Mouse (Mus musculus): Measurements from ENCODE around the gene B4galnt2. TPM values are rescaled to one million over a fixed set of nuclear protein-coding genes. Genes with fewer than 3 reads are reported as not detected.
"Not testable (repeated sequence)": the region's sequence is repeated elsewhere in the genome, so short reads cannot be mapped to it uniquely, and the experiment has no call there.

B4galnt2 gene
- total RNA-seq, 2 experiments from 2014 or later, result 0.28 TPM; not detected in 1

DNA sequence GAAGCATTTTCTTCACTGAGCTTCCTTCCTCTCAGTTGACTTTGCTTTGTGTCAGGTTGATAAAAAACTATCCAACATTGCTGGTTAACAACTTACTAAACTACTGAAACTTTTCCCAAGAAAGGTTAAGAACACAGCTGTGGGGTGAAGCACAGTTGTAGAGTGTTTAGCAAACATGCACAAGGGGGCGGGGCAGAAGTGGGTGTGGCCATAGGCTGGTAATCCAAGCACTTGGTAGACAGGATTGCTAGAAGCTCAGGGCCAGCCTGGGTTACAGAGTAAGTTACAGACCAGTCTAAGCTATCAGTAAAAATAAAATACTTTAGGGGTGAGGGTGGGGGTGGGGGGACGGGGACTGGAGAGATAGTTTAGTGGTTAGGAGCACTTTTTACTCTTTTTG lies 10.4 kb downstream of the B4galnt2 start:
- no peak for DNase-seq (ENCODE audit: low spot score in 2 of 2)

DNA sequence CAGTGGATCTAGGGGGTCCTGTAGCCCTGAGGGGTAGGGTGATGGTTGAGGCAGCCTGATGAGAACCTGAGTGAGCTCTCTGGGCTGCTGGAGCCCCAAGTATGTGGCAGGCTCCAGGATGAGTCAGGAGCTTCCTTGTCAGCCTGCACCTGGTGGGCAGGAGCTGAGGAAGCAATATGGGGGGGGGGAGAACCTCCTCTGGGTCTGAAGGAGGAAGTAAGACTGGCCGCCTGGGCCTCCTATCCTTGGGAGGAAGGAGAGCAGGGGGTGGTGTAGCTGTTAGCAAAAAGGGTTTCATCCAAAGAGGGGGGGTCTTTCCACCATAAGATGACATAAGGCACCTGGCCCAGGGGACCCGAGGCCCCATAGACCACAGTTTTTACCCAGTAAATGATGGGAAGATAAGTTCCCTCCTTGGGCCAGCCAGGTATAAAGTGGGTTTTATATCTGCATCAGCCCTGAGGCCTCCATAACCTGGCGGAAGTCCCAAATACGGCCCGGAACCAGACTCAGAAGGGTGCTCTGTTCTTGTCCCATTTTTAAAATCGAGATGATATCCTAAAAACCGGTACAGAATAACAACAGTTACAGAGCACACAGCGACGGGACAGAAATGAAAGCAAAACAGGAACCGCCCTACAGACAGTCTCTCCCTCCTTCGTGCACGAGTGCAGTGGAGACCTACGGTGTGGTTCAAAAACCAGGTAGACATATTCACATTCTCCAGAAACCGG lies 18.1 kb downstream of the B4galnt2 start:
- DNase-seq (ENCODE audit: low spot score in 2 of 2), result no peak

DNA sequence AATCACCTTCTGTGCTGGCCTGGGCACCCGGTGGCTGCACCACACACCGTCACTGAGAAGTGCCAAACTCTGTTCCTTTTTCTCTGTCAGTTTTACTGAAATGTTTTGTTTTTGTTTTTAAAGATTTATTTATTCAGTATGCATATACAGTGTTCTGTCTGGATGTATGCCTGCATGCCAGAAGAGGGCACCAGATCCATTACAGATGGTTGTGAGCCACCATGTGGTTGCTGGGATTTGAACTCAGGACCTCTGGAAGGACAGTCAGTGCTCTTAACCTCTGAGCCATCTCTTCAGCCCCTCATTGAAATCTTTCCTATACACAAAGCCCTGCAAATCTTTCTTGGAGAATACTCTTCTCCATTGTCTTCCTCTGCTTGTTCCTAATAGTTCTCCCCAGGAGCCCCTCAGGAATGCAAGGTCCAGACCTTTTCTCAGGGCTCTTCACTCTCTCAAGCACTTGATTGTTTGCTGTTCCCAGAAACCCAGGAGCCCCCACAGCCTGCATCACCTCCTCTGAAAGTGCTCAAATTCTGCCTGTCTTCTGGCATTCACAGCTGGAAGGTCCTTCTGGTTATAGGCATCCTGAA lies 24.1 kb downstream of the B4galnt2 start:
- no peak for DNase-seq (ENCODE audit: low spot score in 2 of 2)

DNA sequence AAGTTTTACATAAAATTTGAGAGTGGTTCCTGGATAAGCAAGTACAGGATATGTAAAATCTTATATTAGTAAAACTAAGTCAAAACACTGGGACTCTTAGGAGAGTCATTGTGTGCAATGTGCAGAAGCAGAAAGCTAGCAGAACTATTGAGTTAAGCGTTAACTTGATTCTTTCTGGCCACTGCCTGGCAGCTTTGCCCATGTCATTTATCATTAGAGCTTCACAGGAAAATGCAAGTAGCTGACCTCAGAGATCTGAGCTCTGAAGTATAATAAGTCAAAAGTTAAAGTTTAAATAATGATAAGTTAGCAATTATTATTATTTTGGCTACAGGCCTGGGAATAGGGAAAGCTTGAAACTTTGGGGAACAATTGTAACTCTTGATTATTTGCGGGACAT lies 34.8 kb downstream of the B4galnt2 start:
- DNase-seq (ENCODE audit: low spot score in 2 of 2), result not testable (repeated sequence)

DNA sequence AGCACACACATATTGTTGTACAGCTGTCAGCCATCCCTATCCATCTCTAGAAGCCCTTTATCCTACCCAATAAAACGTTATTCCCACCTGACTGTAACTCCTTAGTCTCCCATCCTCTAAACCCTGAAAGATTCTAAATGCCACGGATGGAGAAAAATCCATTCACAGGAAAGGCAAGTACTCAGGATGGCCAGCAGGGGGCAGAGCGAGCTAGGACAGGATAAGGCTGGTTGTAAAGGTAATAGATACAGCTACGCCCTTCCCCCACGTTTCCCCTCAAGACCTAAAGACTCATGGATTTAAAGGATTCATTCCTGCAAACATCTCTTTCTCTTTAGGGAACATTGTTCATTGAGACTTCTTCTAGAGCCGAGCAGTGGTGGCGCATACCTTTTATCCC lies 38.4 kb downstream of the B4galnt2 start:
- DNase-seq (ENCODE audit: low spot score in 2 of 2), result peak; percentile 39 to 50

DNA sequence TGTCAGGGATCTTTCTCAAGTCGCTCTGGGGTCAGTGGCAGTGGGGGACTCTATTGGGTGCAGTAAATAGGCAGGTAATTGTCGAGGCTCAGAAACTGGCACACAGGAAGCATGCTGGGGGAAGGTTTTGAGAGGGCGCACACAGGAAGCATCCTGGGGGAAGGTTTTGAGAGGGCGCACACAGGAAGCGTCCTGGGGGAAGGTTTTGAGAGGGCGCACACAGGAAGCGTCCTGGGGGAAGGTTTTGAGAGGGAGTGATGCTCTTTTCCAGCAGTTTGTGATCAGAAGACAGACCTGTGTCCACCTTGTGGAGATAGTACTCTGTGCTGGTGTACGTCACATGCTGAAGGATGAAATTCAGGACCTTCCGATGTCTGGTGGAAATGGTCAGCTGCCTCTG lies 38.9 kb downstream of the B4galnt2 start:
- no peak for DNase-seq (ENCODE audit: low spot score in 2 of 2)

- no peak for DNase-seq (ENCODE audit: low spot score in 2 of 2)
Measured at GRCm38 (mm10) chr11:95869918-95870470, 44.7 kb downstream of the B4galnt2 start.

DNA sequence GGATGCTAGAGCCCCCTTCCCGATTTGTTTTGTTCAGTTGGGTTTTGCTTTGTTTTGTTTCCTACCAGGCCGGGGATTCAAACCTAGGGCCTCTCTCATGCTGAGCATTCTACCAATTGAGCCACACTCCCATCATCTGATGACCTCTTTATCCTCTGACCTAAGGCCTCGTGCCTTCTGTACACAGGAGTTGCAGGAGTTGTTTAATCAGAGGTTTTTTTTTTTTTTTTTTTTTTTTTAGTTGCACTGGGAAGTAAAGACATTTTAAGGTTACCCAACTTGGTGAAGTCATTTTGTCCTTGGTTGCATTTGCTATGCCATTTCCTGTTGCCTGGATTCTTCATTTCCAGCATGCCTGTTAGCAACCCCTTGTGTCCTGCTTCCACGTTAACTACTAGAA lies 45.2 kb downstream of the B4galnt2 start:
- DNase-seq (ENCODE audit: low spot score in 2 of 2), result no peak

DNA sequence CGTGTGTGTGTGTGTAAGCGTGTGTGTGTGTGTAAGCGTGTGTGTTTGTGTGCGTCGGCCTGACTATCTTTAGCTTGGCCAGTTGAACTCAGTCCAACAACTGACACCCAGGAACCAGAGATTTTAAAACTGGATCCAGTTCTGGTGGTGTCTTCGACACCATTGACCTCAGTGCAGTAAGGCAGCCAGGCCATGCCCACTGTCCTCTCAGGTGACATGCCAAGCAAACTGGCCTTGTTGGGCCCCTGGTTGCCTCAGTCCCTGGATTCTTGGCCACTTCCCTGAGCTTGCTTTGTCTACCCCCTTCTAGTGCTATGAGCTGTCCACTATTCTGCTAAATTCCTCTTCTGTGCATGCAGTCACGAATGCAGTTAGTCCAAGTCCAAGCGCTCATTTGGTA lies 53.3 kb downstream of the B4galnt2 start:
- no peak for DNase-seq (ENCODE audit: low spot score in 2 of 2)

GRCm38 (mm10) chr11:95860071-95860490 lies 54.6 kb downstream of the B4galnt2 start:
- DNase-seq (ENCODE audit: low spot score in 2 of 2), result no peak

- peak; percentile 45 to 46 for DNase-seq (ENCODE audit: low spot score in 2 of 2)
Measured at GRCm38 (mm10) chr11:95859468-95859855, 55.2 kb downstream of the B4galnt2 start.

- DNase-seq (ENCODE audit: low spot score in 2 of 2), result peak; percentile 91 to 92
Measured at GRCm38 (mm10) chr11:95858528-95859467, 55.9 kb downstream of the B4galnt2 start.

DNA sequence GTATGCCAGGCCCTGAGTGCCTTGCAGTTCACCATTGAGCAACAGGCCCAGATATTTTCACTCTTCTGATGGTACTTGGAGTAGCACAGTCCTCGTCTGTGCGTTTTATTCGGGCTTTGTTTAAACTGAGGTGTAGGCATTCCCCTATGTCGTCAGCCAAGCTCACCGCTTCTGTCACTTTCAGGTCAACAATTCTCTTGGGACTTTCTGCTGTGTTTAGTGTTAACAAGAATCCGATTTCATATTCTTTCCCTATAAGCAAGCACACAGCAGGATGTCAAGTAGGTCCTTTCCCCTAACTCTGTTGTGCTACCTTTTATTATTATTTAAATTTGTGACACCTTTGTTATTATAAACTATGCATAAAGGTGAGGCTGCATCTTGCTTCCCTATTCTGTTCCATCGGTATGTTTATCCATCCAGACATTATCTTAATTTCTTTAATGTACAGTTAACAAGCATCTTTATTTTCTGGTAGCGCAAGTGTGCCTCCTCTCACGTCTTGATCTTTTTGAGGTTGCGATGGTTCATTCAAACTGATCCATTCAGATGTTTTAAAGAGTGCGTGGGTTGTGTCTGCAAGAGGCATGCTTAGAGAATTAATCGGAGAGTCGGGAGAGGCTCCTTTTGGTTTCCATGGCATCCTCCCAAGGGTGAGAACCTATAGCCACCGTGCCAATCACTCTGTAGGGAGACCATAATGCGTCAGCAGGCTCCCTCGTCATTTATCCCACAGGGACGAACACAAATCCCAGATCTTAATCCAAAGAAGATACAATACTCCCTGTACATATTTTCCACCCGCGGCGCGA lies 56.8 kb downstream of the B4galnt2 start:
- DNase-seq (ENCODE audit: low spot score in 2 of 2), result no peak

DNA sequence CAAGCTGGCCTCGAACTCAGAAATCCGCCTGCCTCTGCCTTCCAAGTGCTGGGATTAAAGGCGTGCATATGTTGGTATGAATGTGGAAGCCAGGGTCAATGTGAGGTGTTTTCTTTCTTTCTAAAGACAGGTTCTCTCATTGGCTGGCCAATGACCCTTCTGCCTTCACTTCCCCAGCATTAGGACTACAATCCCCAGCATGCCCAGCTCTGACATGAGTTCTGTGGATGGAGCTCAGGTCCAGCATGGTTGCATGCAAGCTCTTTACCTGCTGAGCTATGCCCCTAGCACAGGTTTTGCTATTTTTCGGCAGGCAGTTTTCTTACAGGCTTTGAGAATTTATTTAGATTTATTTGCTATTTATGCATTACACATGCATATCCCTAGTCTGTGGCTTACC lies 57.4 kb downstream of the B4galnt2 start:
- no peak for DNase-seq (ENCODE audit: low spot score in 2 of 2)

- no peak for DNase-seq (ENCODE audit: low spot score in 2 of 2)
Measured at GRCm38 (mm10) chr11:95853684-95854083, 61.0 kb downstream of the B4galnt2 start.

- DNase-seq (ENCODE audit: low spot score in 2 of 2), result no peak
Measured at GRCm38 (mm10) chr11:95850898-95851297, 63.8 kb downstream of the B4galnt2 start.

- DNase-seq (ENCODE audit: low spot score in 2 of 2), result no peak
Measured at GRCm38 (mm10) chr11:95844935-95845334, 69.8 kb downstream of the B4galnt2 start.

DNA sequence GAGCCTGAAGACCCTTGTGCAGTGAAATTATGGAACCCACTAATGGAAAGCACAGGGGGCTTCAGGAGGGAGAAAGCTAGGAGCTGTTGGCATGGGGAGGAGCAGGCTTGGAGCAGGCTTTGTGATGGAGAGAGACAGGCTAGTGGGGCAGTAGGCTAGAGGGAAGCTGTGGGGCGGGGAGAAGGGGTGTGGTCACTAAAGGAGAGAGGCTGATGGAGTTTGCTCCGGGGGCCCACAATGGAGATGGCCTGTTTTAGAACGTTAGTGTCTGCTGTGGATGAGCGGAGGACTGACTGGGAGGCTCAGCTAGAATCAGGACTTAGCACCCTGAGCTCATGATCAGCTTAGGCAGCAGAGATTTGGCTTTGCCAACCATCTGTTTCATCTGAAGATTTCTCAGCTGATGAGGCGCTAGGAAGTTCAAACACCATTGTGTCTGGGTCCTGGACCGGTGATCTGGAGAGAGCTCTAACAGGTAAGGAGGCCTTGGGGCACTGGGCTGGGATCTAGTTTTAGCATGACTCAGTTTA lies 71.2 kb downstream of the B4galnt2 start:
- no peak for DNase-seq (ENCODE audit: low spot score in 2 of 2)

GRCm38 (mm10) chr11:95842953-95843352 lies 71.7 kb downstream of the B4galnt2 start:
- DNase-seq (ENCODE audit: low spot score in 2 of 2), result no peak

DNA sequence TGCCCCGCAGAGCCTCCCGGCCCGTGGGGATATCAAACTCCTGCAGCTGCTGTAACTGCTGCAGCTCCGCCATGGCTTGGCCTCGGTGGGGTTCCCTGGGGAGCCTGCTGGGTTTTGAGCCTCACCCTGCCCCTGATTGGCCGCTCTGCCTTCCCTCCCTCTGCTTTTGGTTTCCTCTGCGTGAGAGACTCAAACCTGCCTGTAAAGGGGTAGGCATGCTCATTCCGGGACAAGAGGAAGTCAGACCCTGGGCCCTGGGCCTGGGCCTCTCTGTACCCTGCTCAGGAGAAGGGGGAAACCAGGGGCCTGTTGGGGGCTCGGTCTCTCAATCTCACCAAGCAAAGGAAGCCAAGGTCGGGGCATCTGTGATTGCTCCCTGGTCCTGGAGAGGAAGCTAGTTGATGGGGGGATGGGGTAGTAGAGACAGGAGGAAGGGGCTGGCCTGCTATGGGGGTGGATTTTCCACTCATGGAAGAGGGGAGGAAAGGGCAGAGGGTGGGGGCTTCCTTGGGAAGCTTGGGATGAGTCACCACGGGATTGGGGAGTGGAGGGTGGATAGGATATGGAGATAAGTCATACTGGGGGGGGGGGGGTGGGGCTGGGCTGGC lies 72.5 kb downstream of the B4galnt2 start, which contains the start of gene Abi3:
Gene Abi3, minus strand, starts transcription at position 403 of the 608 bp plus-strand sequence.
- DNase-seq (ENCODE audit: low spot score in 2 of 2), result no peak
